Mouse (Mus musculus) hindbrain, embryonic 13.5 days (tissue): ENCODE measurements around the gene Vmn1r22. TPM values are rescaled to one million over a fixed set of nuclear protein-coding genes. Genes with fewer than 3 reads are reported as not detected.
"Not testable (repeated sequence)": the region's sequence is repeated elsewhere in the genome, so short reads cannot be mapped to it uniquely, and the experiment has no call there.

ENCODE experiments used
- ATAC-seq: fragments of 200-750 bp; cut with Nextera tagmentation; 2 replicates; pipeline ENCODE4 v1.8.0; 2017; ENCODE audit warnings: moderate TSS enrichment; ENCODE audit not compliant: low FRiP score
- H3K27ac ChIP-seq: fragments of 300-500 bp; sonication (generic); 2 replicates; pipeline ENCODE4 v1.5.1; 2015; ENCODE audit warnings: inconsistent platforms, mild to moderate bottlenecking, moderate library complexity
- H3K27me3 ChIP-seq: fragments of 300-500 bp; sonication (generic); 2 replicates; pipeline ENCODE4 v1.6.1; 2015; ENCODE audit warnings: mild to moderate bottlenecking, inconsistent platforms
- H3K36me3 ChIP-seq: fragments of 300-500 bp; sonication (generic); 2 replicates; pipeline ENCODE4 v1.6.1; 2015; ENCODE audit warnings: mild to moderate bottlenecking, inconsistent platforms
- H3K4me1 ChIP-seq: fragments of 300-500 bp; sonication (generic); replicated peaks from 2 replicates; pipeline ENCODE4 v1.6.1; 2015; ENCODE audit warnings: inconsistent platforms
- H3K4me2 ChIP-seq: fragments of 300-500 bp; sonication (generic); 2 replicates; pipeline ENCODE4 v1.6.1; 2015; ENCODE audit warnings: inconsistent platforms, mild to moderate bottlenecking, moderate library complexity
- H3K4me3 ChIP-seq: fragments of 300-500 bp; sonication (generic); 2 replicates; pipeline ENCODE4 v1.5.1; 2015; ENCODE audit warnings: mild to moderate bottlenecking, inconsistent platforms
- H3K9ac ChIP-seq: fragments of 300-500 bp; sonication (generic); 2 replicates; pipeline ENCODE4 v1.6.1; 2015; ENCODE audit warnings: mild to moderate bottlenecking, inconsistent platforms
- H3K9me3 ChIP-seq: fragments of 300-500 bp; sonication (generic); 2 replicates; pipeline ENCODE4 v1.6.1; 2016; ENCODE audit warnings: inconsistent platforms
- WGBS: fragments of 180-500 bp; shearing (Covaris S2); methylation state at CpG from one replicate; pipeline ENCODE4 v1.1.7; 2015; 5-methylcytosine and 5-hydroxymethylcytosine counted together
- polyA plus RNA-seq: library from polyadenylated mRNA; unstranded; fragments of >200 nt; fragmentation: Nextera tagmentation; extraction: Ambion mirVana; gene quantifications from 2 replicates; pipeline ENCODE4 v1.2.1, GENCODE M21; 2015

Gene Vmn1r22
- not detected in 2 replicates for polyA plus RNA-seq

- H3K27me3 ChIP-seq: no peaks in the 10 kb centered on the region
- whole genome bisulfite sequencing: 87% methylated on average over 1 of the region's 1 CpGs
These were observed at the start of gene Vmn1r22 for GRCm38 (mm10) chr6:57907928-57908327. Gene Vmn1r22 (minus strand): TSS chr6:57908028.

GRCm38 (mm10) chr6:57926738-57927137, 18.9 kb upstream of the Vmn1r22 start, which contains the start of gene Vmn1r23:
Gene Vmn1r23 (minus strand): TSS chr6:57926838.
- 95% methylated on average over 1 of the region's 1 CpGs for WGBS

More at GRCm38 (mm10) chr6:57907928-57908327, at the start of gene Vmn1r22:
- ATAC-seq: no peak
- Histone ChIP-seq H3K9ac (no peak within 1 kb of the TSS), H3K4me3 (no peak within 1 kb of the TSS), H3K4me2 (no peak within 1 kb of the TSS), H3K4me1 (no peaks in the 10 kb centered on the region), H3K27ac (no peak within 1 kb of the TSS), H3K36me3 (no peaks in the 10 kb centered on the region), H3K9me3 (no peaks in the 10 kb centered on the region)

GRCm38 (mm10) chr6:57859043-57860042, 48.5 kb downstream of the Vmn1r22 start:
- no peaks in the 10 kb centered on the region for H3K9me3 ChIP-seq
- H3K27me3 ChIP-seq: no peaks in the 10 kb centered on the region
- no peak overlapping the region for H3K9ac ChIP-seq
- ATAC-seq: peak; percentile 94
- WGBS: 54% methylated on average over 6 of the region's 6 CpGs
- H3K4me1 ChIP-seq: no peaks in the 10 kb centered on the region
- H3K4me2 ChIP-seq: peak overlapping the region; percentile 32; the same call in 1 of the 2 replicates
- H3K4me3 ChIP-seq: no peak overlapping the region
- no peak overlapping the region for H3K27ac ChIP-seq
- H3K36me3 ChIP-seq: no peaks in the 10 kb centered on the region

More at GRCm38 (mm10) chr6:57926738-57927137, 18.9 kb upstream of the Vmn1r22 start, which contains the start of gene Vmn1r23:
- no peak within 1 kb of the TSS for H3K9ac ChIP-seq
- no peaks in the 10 kb centered on the region for H3K4me1 ChIP-seq
- H3K27ac ChIP-seq: no peak within 1 kb of the TSS
- H3K4me2 ChIP-seq: no peak within 1 kb of the TSS
- no peaks in the 10 kb centered on the region for H3K9me3 ChIP-seq
- no peak within 1 kb of the TSS for H3K4me3 ChIP-seq
- no peak for ATAC-seq
- H3K36me3 ChIP-seq: no peaks in the 10 kb centered on the region
- no peaks in the 10 kb centered on the region for H3K27me3 ChIP-seq

- 93% methylated on average over 5 of the region's 5 CpGs for WGBS
- H3K9ac ChIP-seq, ATAC-seq, H3K9me3 ChIP-seq, H3K4me3 ChIP-seq, H3K36me3 ChIP-seq, H3K4me2 ChIP-seq, H3K27ac ChIP-seq, H3K4me1 ChIP-seq, H3K27me3 ChIP-seq: not testable (repeated sequence)
These were observed 56.7 kb downstream of the Vmn1r22 start for GRCm38 (mm10) chr6:57851177-57851576.

- no peak for ATAC-seq
- H3K27ac ChIP-seq: no peak within 1 kb of the TSS
- H3K9me3 ChIP-seq: no peaks in the 10 kb centered on the region
- no peaks in the 10 kb centered on the region for H3K36me3 ChIP-seq
- WGBS: 68% methylated on average over 1 of the region's 1 CpGs
- no peak within 1 kb of the TSS for H3K4me2 ChIP-seq
- no peaks in the 10 kb centered on the region for H3K27me3 ChIP-seq
- H3K9ac ChIP-seq: no peak within 1 kb of the TSS
- H3K4me1 ChIP-seq: no peaks in the 10 kb centered on the region
- H3K4me3 ChIP-seq: no peak within 1 kb of the TSS
These were observed 57.5 kb downstream of the Vmn1r22 start, which contains the start of gene Vmn1r21 for GRCm38 (mm10) chr6:57850286-57850685. Gene Vmn1r21 (minus strand): TSS chr6:57850343.

Other genes starting within 250 kb of the Vmn1r22 start
- gene Pyurf, start 215.9 kb downstream of the Vmn1r22 start, polyA plus RNA-seq: 16.0 and 16.3 TPM in 2 replicates
- 81.5 and 86.8 TPM in 2 replicates for gene Lancl2, start 205.5 kb downstream of the Vmn1r22 start, polyA plus RNA-seq
- gene Vopp1, start 82.9 kb downstream of the Vmn1r22 start, polyA plus RNA-seq: 190 and 195 TPM in 2 replicates
- not detected in 2 replicates for gene Vmn1r21, start 57.7 kb downstream of the Vmn1r22 start, polyA plus RNA-seq
- not detected in 2 replicates for gene Vmn1r23, start 18.8 kb upstream of the Vmn1r22 start, polyA plus RNA-seq
- not detected in 2 replicates for gene Vmn1r24, start 53.5 kb upstream of the Vmn1r22 start, polyA plus RNA-seq
- gene Vmn1r25, start 72.8 kb upstream of the Vmn1r22 start, polyA plus RNA-seq: not detected in 2 replicates
- gene Vmn1r26, start 107.1 kb upstream of the Vmn1r22 start, polyA plus RNA-seq: not detected in 2 replicates